Mouse (Mus musculus): ENCODE results near the gene Slc6a13.

Slc6a13 gene

GRCm38 (mm10) chr6:121378256-121378655 is 78.2 kb downstream of the Slc6a13 start:
- DNase-seq (ENCODE audit: low read depth) = no peak

- no peak for DNase-seq (ENCODE audit: low read depth)
Measured at GRCm38 (mm10) chr6:121380576-121380975, 80.5 kb downstream of the Slc6a13 start.

GRCm38 (mm10) chr6:121382071-121382470 is 82.0 kb downstream of the Slc6a13 start:
- DNase-seq (ENCODE audit: low read depth) = no peak

GRCm38 (mm10) chr6:121385397-121385796 is 85.4 kb downstream of the Slc6a13 start:
- DNase-seq (ENCODE audit: low read depth) = no peak
